Mouse (Mus musculus): ENCODE measurements around the gene 2700049A03Rik. TPM values are rescaled to one million over a fixed set of nuclear protein-coding genes. Genes with fewer than 3 reads are reported as not detected.

The 2700049A03Rik gene
- polyA plus RNA-seq, 1 experiment from 2014 or later = 16.0 TPM

GRCm38 (mm10) chr12:71192705-71193104, 56.1 kb downstream of the 2700049A03Rik start:
- ATAC-seq (ENCODE audit: low FRiP score, low read depth) = no peak
- Histone ChIP-seq H3K9ac (no peak overlapping the region), H3K27ac (no peak overlapping the region), H3K4me2 (replicated peaks) (no peak overlapping the region), H3K27me3 (no peaks in the 10 kb centered on the region), H3K4me1 (no peaks in the 10 kb centered on the region), H3K9me3 (no peaks in the 10 kb centered on the region), H3K36me3 (peaks cover 67% of the 10 kb centered on the region), H3K4me3 (no peak overlapping the region)
- WGBS = 76% methylated on average over 8 of the region's 8 CpGs

GRCm38 (mm10) chr12:71197671-71198070, 61.0 kb downstream of the 2700049A03Rik start:
- Histone ChIP-seq H3K4me3 (no peak overlapping the region), H3K9ac (no peak overlapping the region), H3K4me2 (replicated peaks) (no peak overlapping the region), H3K27me3 (no peaks in the 10 kb centered on the region), H3K36me3 (peaks cover 41% of the 10 kb centered on the region), H3K4me1 (peaks cover 11% of the 10 kb centered on the region), H3K27ac (no peak overlapping the region), H3K9me3 (no peaks in the 10 kb centered on the region)
- WGBS = 53% methylated on average over 3 of the region's 3 CpGs
- ATAC-seq (ENCODE audit: low FRiP score, low read depth) = no peak

- H3K4me1 ChIP-seq = peaks cover 15% of the 10 kb centered on the region
- H3K27me3 ChIP-seq = no peaks in the 10 kb centered on the region
- ATAC-seq (ENCODE audit: low FRiP score, low read depth) = no peak
- H3K27ac ChIP-seq = peak overlapping the region; percentile 69; the same call in 1 of the 2 replicates
- H3K9ac ChIP-seq = no peak overlapping the region
- 0 out of 2 replicates have a peak overlapping the region, but pooled peaks have one; percentile 7 for H3K4me2 ChIP-seq (replicated peaks)
- H3K4me3 ChIP-seq = no peak overlapping the region
- peaks cover 34% of the 10 kb centered on the region for H3K36me3 ChIP-seq
- WGBS = 56% methylated on average over 5 of the region's 5 CpGs
- no peaks in the 10 kb centered on the region for H3K9me3 ChIP-seq
These were observed 65.1 kb downstream of the 2700049A03Rik start for GRCm38 (mm10) chr12:71201753-71202152.

GRCm38 (mm10) chr12:71204303-71204702, 67.7 kb downstream of the 2700049A03Rik start:
- Histone ChIP-seq H3K4me3 (no peak overlapping the region), H3K9me3 (no peaks in the 10 kb centered on the region), H3K27ac (no peak overlapping the region), H3K36me3 (peaks cover 33% of the 10 kb centered on the region), H3K9ac (no peak overlapping the region), H3K27me3 (no peaks in the 10 kb centered on the region), H3K4me2 (replicated peaks) (no peak overlapping the region), H3K4me1 (peaks cover 15% of the 10 kb centered on the region)
- 83% methylated on average over 3 of the region's 3 CpGs for WGBS
- no peak for ATAC-seq (ENCODE audit: low FRiP score, low read depth)

GRCm38 (mm10) chr12:71217191-71217590, 80.5 kb downstream of the 2700049A03Rik start:
- no peak overlapping the region for H3K9ac ChIP-seq
- no peaks in the 10 kb centered on the region for H3K9me3 ChIP-seq
- H3K4me2 ChIP-seq (replicated peaks) = no peak overlapping the region
- H3K4me3 ChIP-seq = no peak overlapping the region
- 0 out of 2 replicates have a peak, but pooled peaks cover 4% of the 10 kb centered on the region for H3K27me3 ChIP-seq
- H3K36me3 ChIP-seq = peaks cover 45% of the 10 kb centered on the region
- peaks cover 12% of the 10 kb centered on the region for H3K4me1 ChIP-seq
- WGBS = 68% methylated on average over 9 of the region's 9 CpGs
- no peak overlapping the region; the same call in 1 of the 2 replicates for H3K27ac ChIP-seq
- no peak for ATAC-seq (ENCODE audit: low FRiP score, low read depth)

- H3K27ac ChIP-seq = no peak overlapping the region
- peaks cover 50% of the 10 kb centered on the region for H3K36me3 ChIP-seq
- no peak for ATAC-seq (ENCODE audit: low FRiP score, low read depth)
- WGBS = 64% methylated on average over 6 of the region's 6 CpGs
- no peak overlapping the region for H3K4me3 ChIP-seq
- peaks cover 12% of the 10 kb centered on the region for H3K4me1 ChIP-seq
- H3K27me3 ChIP-seq = 0 out of 2 replicates have a peak, but pooled peaks cover 4% of the 10 kb centered on the region
- no peaks in the 10 kb centered on the region for H3K9me3 ChIP-seq
- no peak overlapping the region for H3K4me2 ChIP-seq (replicated peaks)
- H3K9ac ChIP-seq = no peak overlapping the region
These were observed 81.3 kb downstream of the 2700049A03Rik start for GRCm38 (mm10) chr12:71217866-71218522.

GRCm38 (mm10) chr12:71222761-71223160, 86.1 kb downstream of the 2700049A03Rik start:
- Histone ChIP-seq H3K27me3 (no peaks in the 10 kb centered on the region), H3K4me1 (peaks cover 8% of the 10 kb centered on the region), H3K36me3 (peaks cover 38% of the 10 kb centered on the region), H3K9ac (no peak overlapping the region), H3K27ac (no peak overlapping the region), H3K9me3 (no peaks in the 10 kb centered on the region), H3K4me2 (replicated peaks) (no peak overlapping the region), H3K4me3 (no peak overlapping the region)
- no peak for ATAC-seq (ENCODE audit: low FRiP score, low read depth)
- 92% methylated on average over 6 of the region's 6 CpGs for WGBS

GRCm38 (mm10) chr12:71227769-71228168, 91.1 kb downstream of the 2700049A03Rik start:
- H3K4me3 ChIP-seq = no peak overlapping the region
- H3K9ac ChIP-seq = no peak overlapping the region
- H3K4me2 ChIP-seq (replicated peaks) = no peak overlapping the region
- peaks cover 17% of the 10 kb centered on the region for H3K4me1 ChIP-seq
- 26% methylated on average over 4 of the region's 4 CpGs for WGBS
- no peak for ATAC-seq (ENCODE audit: low FRiP score, low read depth)
- H3K9me3 ChIP-seq = no peaks in the 10 kb centered on the region
- H3K27ac ChIP-seq = no peak overlapping the region; the same call in 1 of the 2 replicates
- H3K27me3 ChIP-seq = no peaks in the 10 kb centered on the region
- H3K36me3 ChIP-seq = peaks cover 12% of the 10 kb centered on the region

- Histone ChIP-seq H3K36me3 (peaks cover 7% of the 10 kb centered on the region), H3K27ac (no peak overlapping the region), H3K4me3 (no peak overlapping the region), H3K4me1 (peaks cover 27% of the 10 kb centered on the region), H3K9me3 (no peaks in the 10 kb centered on the region), H3K27me3 (no peaks in the 10 kb centered on the region), H3K9ac (no peak overlapping the region), H3K4me2 (replicated peaks) (no peak overlapping the region)
- 38% methylated on average over 10 of the region's 10 CpGs for WGBS
- no peak for ATAC-seq (ENCODE audit: low FRiP score, low read depth)
These were observed 92.4 kb downstream of the 2700049A03Rik start for GRCm38 (mm10) chr12:71228925-71229649.

GRCm38 (mm10) chr12:71231561-71231960, 94.9 kb downstream of the 2700049A03Rik start:
- Histone ChIP-seq H3K4me3 (no peak overlapping the region), H3K27me3 (no peaks in the 10 kb centered on the region), H3K9me3 (no peaks in the 10 kb centered on the region), H3K9ac (no peak overlapping the region), H3K27ac (no peak overlapping the region), H3K36me3 (0 out of 2 replicates have a peak, but pooled peaks cover 6% of the 10 kb centered on the region), H3K4me2 (replicated peaks) (no peak overlapping the region), H3K4me1 (peaks cover 37% of the 10 kb centered on the region)
- ATAC-seq (ENCODE audit: low FRiP score, low read depth) = no peak
- 90% methylated on average over 9 of the region's 9 CpGs for WGBS

GRCm38 (mm10) chr12:71233426-71233825, 96.8 kb downstream of the 2700049A03Rik start:
- H3K27me3 ChIP-seq = no peaks in the 10 kb centered on the region
- H3K4me3 ChIP-seq = no peak overlapping the region
- 0 out of 2 replicates have a peak, but pooled peaks have one; percentile 8 for ATAC-seq (ENCODE audit: low FRiP score, low read depth)
- WGBS = 40% methylated on average over 5 of the region's 5 CpGs
- 0 out of 2 replicates have a peak, but pooled peaks cover 6% of the 10 kb centered on the region for H3K36me3 ChIP-seq
- no peak overlapping the region for H3K4me2 ChIP-seq (replicated peaks)
- no peaks in the 10 kb centered on the region for H3K9me3 ChIP-seq
- peaks cover 29% of the 10 kb centered on the region for H3K4me1 ChIP-seq
- no peak overlapping the region for H3K9ac ChIP-seq
- no peak overlapping the region for H3K27ac ChIP-seq

GRCm38 (mm10) chr12:71237074-71237473, 100.4 kb downstream of the 2700049A03Rik start:
- whole genome bisulfite sequencing = 89% methylated on average over 4 of the region's 4 CpGs
- Histone ChIP-seq H3K36me3 (peaks cover 25% of the 10 kb centered on the region), H3K27me3 (no peaks in the 10 kb centered on the region), H3K4me2 (replicated peaks) (no peak overlapping the region), H3K4me1 (peaks cover 20% of the 10 kb centered on the region), H3K9me3 (peaks cover 9% of the 10 kb centered on the region), H3K4me3 (no peak overlapping the region), H3K9ac (no peak overlapping the region), H3K27ac (no peak overlapping the region)
- ATAC-seq (ENCODE audit: low FRiP score, low read depth) = no peak

All from limb, embryonic 13.5 days (tissue).